Mouse (Mus musculus) B cell, adult 67 days (primary cell): ENCODE measurements around the gene Gm13769. TPM values are rescaled to one million over a fixed set of nuclear protein-coding genes. Genes with fewer than 3 reads are reported as not detected.

Experiments
- total RNA-seq, 2 experiments: library from RNA; stranded (reverse); gene quantifications; 4 replicates each; pipeline ENCODE4 v1.2.4; 2023

Gm13769 gene
- not detected for total RNA-seq

GRCm38 (mm10) chr2:90321900-90322299 is at the start of gene Gm13769:
Gene Gm13769, plus strand, starts transcription at chr2:90322200.

DNA sequence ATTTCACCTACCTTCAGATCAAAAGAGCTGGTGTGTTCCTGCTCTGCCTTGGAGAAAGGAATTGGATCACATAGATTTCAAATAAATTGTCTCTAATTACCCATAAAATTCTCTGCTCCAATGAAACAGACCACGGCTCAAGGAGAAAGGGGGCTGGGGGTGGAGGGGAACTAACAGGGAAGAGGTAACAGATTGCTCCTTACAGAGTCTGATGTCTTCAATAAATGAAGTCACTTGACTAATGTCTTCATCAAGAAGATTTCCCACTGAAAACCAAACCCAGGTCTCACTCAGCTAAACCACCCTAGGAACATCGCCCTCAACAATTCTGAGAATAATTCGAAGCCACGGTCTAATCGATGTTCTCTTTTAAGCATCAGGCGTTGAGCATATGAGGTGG is 29.3 kb upstream of the Gm13769 start, which contains the start of gene Olfr1272:
Gene Olfr1272, minus strand, starts transcription at position 101 of the 400 bp plus-strand sequence.

Other genes starting within 250 kb of the Gm13769 start
- gene Olfr1269, start 200.8 kb upstream of the Gm13769 start, total RNA-seq, result not detected
- not detected for gene Olfr32, start 179.9 kb upstream of the Gm13769 start, total RNA-seq
- gene Olfr1270, start 169.1 kb upstream of the Gm13769 start, total RNA-seq, result not detected
- gene Olfr1506, start 97.7 kb upstream of the Gm13769 start, total RNA-seq, result under 1 TPM; 0.44 to 0.55 TPM
- not detected for gene Olfr142, start 64.6 kb upstream of the Gm13769 start, total RNA-seq
- gene Olfr1271, start 51.2 kb upstream of the Gm13769 start, total RNA-seq, result not detected
- gene Olfr1272, start 29.4 kb upstream of the Gm13769 start, total RNA-seq, result not detected
- not detected for gene Olfr1274-ps, start 76.5 kb downstream of the Gm13769 start, total RNA-seq